8 mouse cellular contexts compared by ENCODE assay signal in genomic region chr9:47530922-47531850, GRCm38 (mm10). TPM values are rescaled to one million over a fixed set of nuclear protein-coding genes. Genes with fewer than 3 reads are reported as not detected.
A peak's percentile ranks its signal among the peaks of the same experiment; 100 is the strongest.
DNase-seq lines count a peak whose midpoint lies in the region; ATAC-seq and TF ChIP-seq lines count a peak whose summit lies in the region.

No protein-coding gene starts in this region.

- H3K9ac ChIP-seq in heart, embryonic 13.5 days: peak overlapping the region; percentile 86
- peak overlapping the region; percentile 55 for H3K9ac ChIP-seq in kidney, postnatal 0 days (ENCODE audit: low read depth, low read length)
- H3K9ac ChIP-seq in liver, embryonic 13.5 days: peak overlapping the region; percentile 61
- peak overlapping the region; percentile 93 for H3K9ac ChIP-seq in neural tube, embryonic 12.5 days

- peaks cover 10% of the 10 kb centered on the region for H3K27me3 ChIP-seq in forebrain, embryonic 10.5 days (ENCODE audit: poor library complexity, severe bottlenecking)
- H3K27me3 ChIP-seq in heart, embryonic 13.5 days (replicated peaks): peaks cover 66% of the 10 kb centered on the region
- H3K27me3 ChIP-seq in kidney, postnatal 0 days (ENCODE audit: insufficient read depth, low read length): no peaks in the 10 kb centered on the region
- H3K27me3 ChIP-seq in liver, embryonic 13.5 days: peaks cover 80% of the 10 kb centered on the region
- H3K27me3 ChIP-seq in neural tube, embryonic 12.5 days (replicated peaks): no peaks in the 10 kb centered on the region

- H3K4me2 ChIP-seq in heart, embryonic 13.5 days: peak overlapping the region; percentile 99
- H3K4me2 ChIP-seq in kidney, postnatal 0 days (ENCODE audit: low read length): peak overlapping the region; percentile 84
- H3K4me2 ChIP-seq in liver, embryonic 13.5 days: peak overlapping the region; percentile 71
- H3K4me2 ChIP-seq in neural tube, embryonic 12.5 days (replicated peaks): peak overlapping the region; percentile 65

- peaks cover 51% of the 10 kb centered on the region for H3K4me1 ChIP-seq in forebrain, embryonic 10.5 days
- H3K4me1 ChIP-seq in heart, embryonic 13.5 days: peaks cover 30% of the 10 kb centered on the region
- 0 out of 2 replicates have a peak, but pooled peaks cover 3% of the 10 kb centered on the region for H3K4me1 ChIP-seq in kidney, postnatal 0 days (replicated peaks; ENCODE audit: insufficient read depth, low read length)
- peaks cover 21% of the 10 kb centered on the region for H3K4me1 ChIP-seq in liver, embryonic 13.5 days (replicated peaks)
- H3K4me1 ChIP-seq in neural tube, embryonic 12.5 days: peaks cover 27% of the 10 kb centered on the region

- peak; percentile 12 to 20 for DNase-seq in spleen, postnatal 10 days (ENCODE audit: low spot score in 2 of 2)
- DNase-seq in spleen, postnatal 36 days (ENCODE audit: low spot score in 2 of 2): no peak
- peak; percentile 71 for DNase-seq in forebrain, embryonic 10.5 days (ENCODE audit: extremely low spot score, low spot score)
- peak; percentile 61 for DNase-seq in kidney, postnatal 0 days (ENCODE audit: low spot score)
- no peak for DNase-seq in liver, embryonic 13.5 days
- DNase-seq in thymus, postnatal 10 days (ENCODE audit: low spot score in 2 of 2): peak; percentile 7 to 14

- TF ChIP-seq CTCF in kidney, postnatal 0 days (IDR thresholded peaks at IDR 0.05; ENCODE audit: low read depth): peak; percentile 47; the same call in 1 of the 2 replicates

- ATAC-seq in heart, embryonic 13.5 days (ENCODE audit: extremely low read depth, insufficient number of reproducible peaks, low FRiP score, low TSS enrichment): no peak; the same call in 1 of the 2 replicates
- ATAC-seq in kidney, postnatal 0 days (replicated peaks; ENCODE audit: low FRiP score, low read depth): no peak; the same call in 1 of the 2 replicates
- ATAC-seq in liver, embryonic 13.5 days (ENCODE audit: low read depth): no peak
- peak; percentile 29 for ATAC-seq in neural tube, embryonic 12.5 days (ENCODE audit: low FRiP score, low read depth)

- peak overlapping the region; percentile 96 for H3K27ac ChIP-seq in forebrain, embryonic 10.5 days
- H3K27ac ChIP-seq in heart, embryonic 13.5 days (replicated peaks): no peak overlapping the region
- H3K27ac ChIP-seq in kidney, postnatal 0 days: 0 out of 2 replicates have a peak overlapping the region, but pooled peaks have one; percentile 13
- H3K27ac ChIP-seq in liver, embryonic 13.5 days: no peak overlapping the region
- peak overlapping the region; percentile 72 for H3K27ac ChIP-seq in neural tube, embryonic 12.5 days

- no peaks in the 10 kb centered on the region for H3K9me3 ChIP-seq in forebrain, embryonic 10.5 days
- no peaks in the 10 kb centered on the region for H3K9me3 ChIP-seq in heart, embryonic 13.5 days
- H3K9me3 ChIP-seq in kidney, postnatal 0 days (replicated peaks; ENCODE audit: low read length): no peaks in the 10 kb centered on the region
- no peaks in the 10 kb centered on the region for H3K9me3 ChIP-seq in liver, embryonic 13.5 days (replicated peaks)
- H3K9me3 ChIP-seq in neural tube, embryonic 12.5 days: no peaks in the 10 kb centered on the region

- H3K4me3 ChIP-seq in forebrain, embryonic 10.5 days: peak overlapping the region; percentile 91
- H3K4me3 ChIP-seq in heart, embryonic 13.5 days: peak overlapping the region; percentile 71
- peak overlapping the region; percentile 47 for H3K4me3 ChIP-seq in kidney, postnatal 0 days (replicated peaks; ENCODE audit: low read depth, low read length)
- peak overlapping the region; percentile 61 for H3K4me3 ChIP-seq in liver, embryonic 13.5 days (replicated peaks)
- H3K4me3 ChIP-seq in neural tube, embryonic 12.5 days: peak overlapping the region; percentile 87

- WGBS in forebrain, embryonic 10.5 days: under 1% methylated on average over 110 of the region's 110 CpGs
- under 1% methylated on average over 109 of the region's 110 CpGs for WGBS in heart, embryonic 13.5 days
- WGBS in kidney, postnatal 0 days: under 1% methylated on average over 102 of the region's 110 CpGs
- 1% methylated on average over 110 of the region's 110 CpGs for WGBS in liver, embryonic 13.5 days (ENCODE audit: insufficient replicate concordance)
- WGBS in neural tube, embryonic 12.5 days: under 1% methylated on average over 105 of the region's 110 CpGs

- H3K36me3 ChIP-seq in forebrain, embryonic 10.5 days (replicated peaks): no peaks in the 10 kb centered on the region
- H3K36me3 ChIP-seq in heart, embryonic 13.5 days: no peaks in the 10 kb centered on the region
- H3K36me3 ChIP-seq in kidney, postnatal 0 days (ENCODE audit: insufficient read depth, low read length): no peaks in the 10 kb centered on the region
- H3K36me3 ChIP-seq in liver, embryonic 13.5 days: no peaks in the 10 kb centered on the region
- H3K36me3 ChIP-seq in neural tube, embryonic 12.5 days: no peaks in the 10 kb centered on the region

RNA-seq across cellular contexts. Expression of gene Cadm1, which starts 1.2 kb away (rescaled TPM):
- 100 and 101 TPM in 2 replicates for polyA plus RNA-seq in forebrain, embryonic 10.5 days (2016; fragmentation: Nextera tagmentation; extraction: Ambion mirVana)
- 15.8 and 16.0 TPM in 2 replicates for polyA plus RNA-seq in heart, embryonic 13.5 days (2015; fragmentation: Nextera tagmentation; extraction: Ambion mirVana)
- polyA plus RNA-seq in kidney, postnatal 0 days (2015; fragmentation: Nextera tagmentation; extraction: Ambion mirVana): 41.4 and 44.5 TPM in 2 replicates
- 7.4 and 10.5 TPM in 2 replicates for polyA plus RNA-seq in liver, embryonic 13.5 days (2015; fragmentation: Nextera tagmentation; extraction: Ambion mirVana)
- polyA plus RNA-seq in neural tube, embryonic 12.5 days (2016; fragmentation: Nextera tagmentation; extraction: Ambion mirVana): 135 and 145 TPM in 2 replicates

Comparison
In these comparisons a context has a peak if more than half of its experiments do, and no peak if none do; other contexts are left out.
1. DNase-seq: peak in spleen, postnatal 10 days (2 of 2), forebrain, embryonic 10.5 days (single experiment), kidney, postnatal 0 days (single experiment) and thymus, postnatal 10 days (2 of 2); none in spleen, postnatal 36 days (0 of 2) and liver, embryonic 13.5 days (single experiment).
2. H3K27ac ChIP-seq: peak in forebrain, embryonic 10.5 days (single experiment), kidney, postnatal 0 days (single experiment) and neural tube, embryonic 12.5 days (single experiment); none in heart, embryonic 13.5 days (single experiment) and liver, embryonic 13.5 days (single experiment).
3. Peak in every context shown above with its lines, with median percentiles within 50 percentile points of each other: H3K4me3 ChIP-seq, H3K4me2 ChIP-seq and H3K9ac ChIP-seq.